Mouse (Mus musculus) liver, embryonic 18 days (tissue): ENCODE data around the gene Plagl2. TPM values are rescaled to one million over a fixed set of nuclear protein-coding genes. Genes with fewer than 3 reads are reported as not detected.

Source experiments
- polyA plus RNA-seq: library from polyadenylated mRNA; depleted of rRNA; stranded (reverse); fragments of >200 nt; gene quantifications from 2 replicates; pipeline ENCODE4 v1.2.3, GENCODE M21; 2012; rRNA removed

Gene Plagl2
- 5.5 and 5.6 TPM in 2 replicates for polyA plus RNA-seq

DNA sequence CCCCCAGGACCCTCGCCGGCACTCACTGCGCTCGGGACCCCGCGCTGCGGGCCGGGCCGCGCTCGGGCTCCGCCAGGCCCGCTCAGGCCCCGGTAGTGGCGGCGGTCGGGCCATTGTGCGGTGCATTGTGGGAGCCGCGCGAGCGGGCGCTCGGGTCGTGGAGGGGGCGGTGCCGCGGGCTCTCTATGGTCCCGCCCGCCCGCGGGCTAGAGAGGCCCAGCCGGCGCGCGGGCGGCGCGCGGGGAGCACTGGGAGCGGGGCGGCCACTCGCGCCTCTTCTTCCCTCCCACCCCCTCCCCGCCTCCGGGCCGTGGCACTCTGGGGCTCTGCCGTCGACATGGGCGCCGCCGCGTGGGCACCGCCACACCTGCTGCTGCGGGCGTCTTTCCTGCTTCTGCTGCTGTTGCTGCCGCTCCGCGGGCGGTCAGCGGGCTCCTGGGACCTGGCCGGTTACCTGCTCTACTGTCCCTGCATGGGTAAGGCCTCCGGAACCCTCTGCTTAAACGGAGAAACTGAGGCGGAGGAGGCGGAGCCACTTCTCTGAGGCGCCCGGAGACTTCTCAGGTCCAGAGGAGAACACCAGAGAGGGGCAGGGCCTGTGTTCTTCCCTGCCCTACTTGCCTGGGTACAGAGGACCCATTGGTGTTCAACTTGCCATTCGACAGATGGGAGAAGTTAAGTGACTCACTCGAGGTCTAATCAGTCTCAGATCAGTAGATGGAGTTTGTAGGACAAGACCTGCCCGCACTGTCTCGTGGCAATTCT is at the start of gene Plagl2, which contains the start of gene Pofut1:
TSS of gene Plagl2 (minus strand) at position 177 of the 765 bp plus-strand sequence.
TSS of gene Pofut1 (plus strand) at position 284 of the 765 bp plus-strand sequence.

GRCm38 (mm10) chr2:153224946-153225594 is 16.2 kb downstream of the Plagl2 start, which contains the start of gene Tspyl3:
Gene Tspyl3 (minus strand): TSS chr2:153225441.

Other genes starting within 250 kb of the Plagl2 start
- 24.3 and 26.5 TPM in 2 replicates for gene Pdrg1, start 226.0 kb downstream of the Plagl2 start, polyA plus RNA-seq
- not detected in 2 replicates for gene Xkr7, start 209.6 kb downstream of the Plagl2 start, polyA plus RNA-seq
- 3.6 and 4.5 TPM in 2 replicates for gene Ccm2l, start 175.5 kb downstream of the Plagl2 start, polyA plus RNA-seq
- 17.5 and 18.7 TPM in 2 replicates for gene Hck, start 133.0 kb downstream of the Plagl2 start, polyA plus RNA-seq
- 15.3 and 18.3 TPM in 2 replicates for gene Tm9sf4, start 80.1 kb downstream of the Plagl2 start, polyA plus RNA-seq
- 1.5 TPM in 2 replicates for gene Tspyl3, start 16.0 kb downstream of the Plagl2 start, polyA plus RNA-seq
- 5.4 and 5.8 TPM in 2 replicates for gene Pofut1, start 107 bp upstream of the Plagl2 start, polyA plus RNA-seq
- gene Kif3b, start 50.0 kb upstream of the Plagl2 start, polyA plus RNA-seq = 3.2 and 3.8 TPM in 2 replicates
- gene Asxl1, start 104.4 kb upstream of the Plagl2 start, polyA plus RNA-seq = 6.2 and 7.6 TPM in 2 replicates